Mouse (Mus musculus): Measurements from ENCODE around the gene Cfap157. TPM values are rescaled to one million over a fixed set of nuclear protein-coding genes. Genes with fewer than 3 reads are reported as not detected.

Gene Cfap157
- polyA plus RNA-seq, 1 experiment from 2014 or later: 1.3 TPM

- WGBS: 35% methylated on average over 6 of the region's 6 CpGs
- H3K36me3 ChIP-seq: peaks cover 35% of the 10 kb centered on the region
- peak overlapping the region; percentile 68 for H3K4me3 ChIP-seq
Observed at GRCm38 (mm10) chr2:32756674-32757055, 27.6 kb downstream of the Cfap157 start.

GRCm38 (mm10) chr2:32752181-32752580 lies 32.0 kb downstream of the Cfap157 start:
- DNase-seq (ENCODE audit: low spot score): no peak
- H3K27me3 ChIP-seq (ENCODE audit: low read depth, poor library complexity, severe bottlenecking): peaks cover 15% of the 10 kb centered on the region
- H3K36me3 ChIP-seq: peaks cover 29% of the 10 kb centered on the region
- H3K4me1 ChIP-seq: peaks cover 29% of the 10 kb centered on the region
- H3K27ac ChIP-seq: no peak overlapping the region
- no peaks in the 10 kb centered on the region for H3K9me3 ChIP-seq (replicated peaks)
- WGBS: 74% methylated on average over 10 of the region's 10 CpGs
- peak overlapping the region; percentile 57; the same call in 1 of the 2 replicates for H3K4me3 ChIP-seq

More at GRCm38 (mm10) chr2:32756674-32757055, 27.6 kb downstream of the Cfap157 start:
- no peak for DNase-seq (ENCODE audit: low spot score)
- H3K27ac ChIP-seq: peak overlapping the region; percentile 95; the same call in 1 of the 2 replicates
- H3K9me3 ChIP-seq (replicated peaks): no peaks in the 10 kb centered on the region
- peaks cover 24% of the 10 kb centered on the region for H3K4me1 ChIP-seq
- H3K27me3 ChIP-seq (ENCODE audit: low read depth, poor library complexity, severe bottlenecking): peaks cover 15% of the 10 kb centered on the region

GRCm38 (mm10) chr2:32751665-32752033 lies 32.6 kb downstream of the Cfap157 start:
- Histone ChIP-seq H3K27ac (peak overlapping the region; percentile 73), H3K9me3 (replicated peaks) (no peaks in the 10 kb centered on the region), H3K4me1 (peaks cover 26% of the 10 kb centered on the region), H3K36me3 (peaks cover 33% of the 10 kb centered on the region), H3K4me3 (peak overlapping the region; percentile 57), H3K27me3 (ENCODE audit: low read depth, poor library complexity, severe bottlenecking) (peaks cover 15% of the 10 kb centered on the region)
- 24% methylated on average over 9 of the region's 10 CpGs for WGBS
- DNase-seq (ENCODE audit: low spot score): no peak

GRCm38 (mm10) chr2:32750887-32751664 lies 33.2 kb downstream of the Cfap157 start:
- H3K27me3 ChIP-seq (ENCODE audit: low read depth, poor library complexity, severe bottlenecking): peaks cover 16% of the 10 kb centered on the region
- H3K36me3 ChIP-seq: peaks cover 36% of the 10 kb centered on the region
- H3K4me3 ChIP-seq: peak overlapping the region; percentile 57
- peaks cover 25% of the 10 kb centered on the region for H3K4me1 ChIP-seq
- H3K27ac ChIP-seq: peak overlapping the region; percentile 73
- H3K9me3 ChIP-seq (replicated peaks): no peaks in the 10 kb centered on the region
- 3% methylated on average over 31 of the region's 31 CpGs for WGBS
- peak; percentile 82 for DNase-seq (ENCODE audit: low spot score)

- 73% methylated on average over 7 of the region's 7 CpGs for WGBS
- peak overlapping the region; percentile 57; the same call in 1 of the 2 replicates for H3K4me3 ChIP-seq
- no peaks in the 10 kb centered on the region for H3K9me3 ChIP-seq (replicated peaks)
- H3K27ac ChIP-seq: no peak overlapping the region
- DNase-seq (ENCODE audit: low spot score): no peak
- H3K27me3 ChIP-seq (ENCODE audit: low read depth, poor library complexity, severe bottlenecking): peaks cover 21% of the 10 kb centered on the region
- peaks cover 25% of the 10 kb centered on the region for H3K4me1 ChIP-seq
- H3K36me3 ChIP-seq: peaks cover 44% of the 10 kb centered on the region
Observed at GRCm38 (mm10) chr2:32750199-32750598, 34.0 kb downstream of the Cfap157 start.

- no peaks in the 10 kb centered on the region for H3K9me3 ChIP-seq (replicated peaks)
- H3K4me3 ChIP-seq: no peak overlapping the region
- H3K27ac ChIP-seq: no peak overlapping the region
- 91% methylated on average over 16 of the region's 16 CpGs for WGBS
- DNase-seq (ENCODE audit: low spot score): no peak
- H3K4me1 ChIP-seq: peaks cover 25% of the 10 kb centered on the region
- peaks cover 38% of the 10 kb centered on the region for H3K36me3 ChIP-seq
- H3K27me3 ChIP-seq (ENCODE audit: low read depth, poor library complexity, severe bottlenecking): peaks cover 18% of the 10 kb centered on the region
Observed at GRCm38 (mm10) chr2:32749082-32749481, 35.1 kb downstream of the Cfap157 start.

- Histone ChIP-seq H3K36me3 (peaks cover 26% of the 10 kb centered on the region), H3K9me3 (replicated peaks) (no peaks in the 10 kb centered on the region), H3K4me1 (peaks cover 18% of the 10 kb centered on the region), H3K27me3 (ENCODE audit: low read depth, poor library complexity, severe bottlenecking) (peaks cover 56% of the 10 kb centered on the region), H3K27ac (no peak overlapping the region), H3K4me3 (no peak overlapping the region)
- 77% methylated on average over 15 of the region's 15 CpGs for WGBS
- DNase-seq (ENCODE audit: low spot score): no peak
Observed at GRCm38 (mm10) chr2:32744272-32744982, 39.8 kb downstream of the Cfap157 start.

GRCm38 (mm10) chr2:32742173-32742531 lies 42.1 kb downstream of the Cfap157 start:
- 2% methylated on average over 18 of the region's 18 CpGs for WGBS
- peak; percentile 72 for DNase-seq (ENCODE audit: low spot score)
- Histone ChIP-seq H3K27ac (no peak overlapping the region), H3K4me1 (peaks cover 18% of the 10 kb centered on the region), H3K9me3 (replicated peaks) (no peaks in the 10 kb centered on the region), H3K36me3 (peaks cover 19% of the 10 kb centered on the region), H3K27me3 (ENCODE audit: low read depth, poor library complexity, severe bottlenecking) (peaks cover 64% of the 10 kb centered on the region), H3K4me3 (peak overlapping the region; percentile 60)

GRCm38 (mm10) chr2:32741273-32742172 lies 42.7 kb downstream of the Cfap157 start:
- Histone ChIP-seq H3K27ac (peak overlapping the region; percentile 56; the same call in 1 of the 2 replicates), H3K4me1 (peaks cover 19% of the 10 kb centered on the region), H3K27me3 (ENCODE audit: low read depth, poor library complexity, severe bottlenecking) (peaks cover 64% of the 10 kb centered on the region), H3K36me3 (peaks cover 15% of the 10 kb centered on the region), H3K4me3 (peak overlapping the region; percentile 60), H3K9me3 (replicated peaks) (no peaks in the 10 kb centered on the region)
- DNase-seq (ENCODE audit: low spot score): peak; percentile 67
- 2% methylated on average over 58 of the region's 58 CpGs for WGBS

- H3K27me3 ChIP-seq (ENCODE audit: low read depth, poor library complexity, severe bottlenecking): peaks cover 61% of the 10 kb centered on the region
- H3K4me1 ChIP-seq: peaks cover 23% of the 10 kb centered on the region
- peaks cover 11% of the 10 kb centered on the region for H3K36me3 ChIP-seq
- no peak for DNase-seq (ENCODE audit: low spot score)
- peak within 1 kb of the TSS; percentile 56; the same call in 1 of the 2 replicates for H3K27ac ChIP-seq
- H3K9me3 ChIP-seq (replicated peaks): no peaks in the 10 kb centered on the region
- H3K4me3 ChIP-seq: peak within 1 kb of the TSS; percentile 60
- 9% methylated on average over 11 of the region's 11 CpGs for WGBS
Observed at GRCm38 (mm10) chr2:32740916-32741272, 43.3 kb downstream of the Cfap157 start, which contains the start of gene 6330409D20Rik. Gene 6330409D20Rik, minus strand, starts transcription at chr2:32741016.

- H3K27ac ChIP-seq: no peak overlapping the region
- no peaks in the 10 kb centered on the region for H3K9me3 ChIP-seq (replicated peaks)
- peaks cover 37% of the 10 kb centered on the region for H3K4me1 ChIP-seq
- 0 out of 2 replicates have a peak, but pooled peaks cover 5% of the 10 kb centered on the region for H3K36me3 ChIP-seq
- DNase-seq (ENCODE audit: low spot score): no peak
- H3K27me3 ChIP-seq (ENCODE audit: low read depth, poor library complexity, severe bottlenecking): peaks cover 57% of the 10 kb centered on the region
- no peak overlapping the region for H3K4me3 ChIP-seq
- 74% methylated on average over 4 of the region's 4 CpGs for WGBS
Observed at GRCm38 (mm10) chr2:32739311-32739710, 44.9 kb downstream of the Cfap157 start.

- no peak for DNase-seq (ENCODE audit: low spot score)
- 67% methylated on average over 6 of the region's 6 CpGs for WGBS
- H3K27ac ChIP-seq: peak overlapping the region; percentile 38; the same call in 1 of the 2 replicates
- H3K4me3 ChIP-seq: no peak overlapping the region
- peaks cover 41% of the 10 kb centered on the region for H3K4me1 ChIP-seq
- H3K9me3 ChIP-seq (replicated peaks): no peaks in the 10 kb centered on the region
- peaks cover 34% of the 10 kb centered on the region for H3K27me3 ChIP-seq (ENCODE audit: low read depth, poor library complexity, severe bottlenecking)
- 0 out of 2 replicates have a peak, but pooled peaks cover 2% of the 10 kb centered on the region for H3K36me3 ChIP-seq
Observed at GRCm38 (mm10) chr2:32737008-32737407, 47.2 kb downstream of the Cfap157 start.
